Mouse (Mus musculus) spleen, postnatal 4 days (tissue): ENCODE results near the gene Arid1a.
"Not testable (repeated sequence)": the region's sequence is repeated elsewhere in the genome, so short reads cannot be mapped to it uniquely, and the experiment has no call there.

Source experiments
- DNase-seq, 2 experiments: peaks; one replicate each; pipeline ENCODE4 v3.0.0; 2022; ENCODE audit warnings: low spot score in 2 of 2

The Arid1a gene

DNA sequence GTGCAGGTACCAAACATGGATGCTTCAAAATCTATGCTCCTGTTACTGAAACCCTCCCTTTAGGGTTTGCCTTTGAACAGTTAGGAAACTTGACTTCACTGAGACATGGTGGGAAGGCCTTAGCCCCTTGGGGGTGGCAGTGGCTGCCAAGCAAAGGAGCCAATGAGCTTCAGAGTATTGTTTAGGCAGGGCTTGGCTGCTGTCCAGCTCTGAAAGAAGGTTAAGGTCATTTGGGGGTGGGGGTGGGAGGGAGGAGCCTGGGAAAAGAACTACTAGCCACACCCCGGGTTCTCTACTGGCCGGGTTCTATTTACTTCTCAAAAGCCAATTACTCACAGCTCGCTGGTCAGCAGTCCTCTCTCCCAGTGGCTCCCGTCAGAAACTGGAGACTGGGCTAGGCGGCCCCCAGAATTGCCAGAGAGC lies 81.0 kb downstream of the Arid1a start:
- DNase-seq = no peak

DNA sequence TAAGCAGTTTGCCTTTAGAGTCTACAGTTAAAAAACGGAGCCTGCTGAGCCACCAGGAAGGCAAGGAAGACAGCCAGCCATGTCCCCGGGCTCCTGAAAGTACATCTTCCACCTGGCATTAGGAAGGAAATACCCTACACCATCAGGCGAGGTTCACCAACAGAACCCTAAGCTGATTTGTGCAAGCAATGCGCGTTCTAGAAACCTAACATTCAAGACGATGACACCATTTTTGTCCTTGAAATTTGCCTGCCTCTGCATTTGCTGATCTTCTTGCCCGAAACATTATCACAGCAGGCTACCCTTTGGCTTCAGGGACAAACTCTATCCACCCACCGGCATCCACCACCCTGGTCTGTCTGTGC lies 82.3 kb downstream of the Arid1a start:
- DNase-seq = no peak

DNA sequence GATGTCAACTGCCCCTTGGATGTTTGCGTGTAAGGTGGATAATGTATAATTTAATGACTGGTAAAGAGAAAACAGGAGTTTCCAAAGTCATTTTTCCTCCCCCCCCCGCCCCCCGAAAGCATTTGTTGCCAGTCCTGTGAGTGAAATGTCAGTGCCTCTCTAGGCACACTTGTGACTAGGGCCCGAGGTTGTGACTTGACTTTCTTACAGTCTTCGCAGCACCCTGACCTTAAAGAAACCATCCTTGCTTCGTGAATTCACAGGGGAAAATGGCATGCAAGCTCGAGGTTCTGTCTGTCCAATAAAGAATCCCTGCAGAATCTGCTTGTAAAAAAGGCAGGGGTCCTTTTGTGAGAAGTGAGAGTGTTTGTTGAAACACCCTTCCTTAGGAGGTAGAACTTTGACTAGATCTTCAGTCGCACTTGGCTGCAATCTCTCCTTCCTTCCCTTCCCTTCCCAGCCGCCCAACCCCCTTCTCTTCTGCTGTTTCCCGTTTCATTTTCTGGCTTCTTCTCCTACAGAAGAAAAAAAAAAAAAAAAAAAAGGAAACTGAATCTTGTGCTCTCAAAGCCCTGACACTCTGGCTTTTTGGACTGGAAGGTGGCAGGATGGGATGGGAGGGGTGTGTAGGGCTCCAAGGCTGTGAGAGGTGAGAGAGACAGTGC lies 82.8 kb downstream of the Arid1a start:
- peak in 1 of 2 experiments; percentile 47 for DNase-seq

DNA sequence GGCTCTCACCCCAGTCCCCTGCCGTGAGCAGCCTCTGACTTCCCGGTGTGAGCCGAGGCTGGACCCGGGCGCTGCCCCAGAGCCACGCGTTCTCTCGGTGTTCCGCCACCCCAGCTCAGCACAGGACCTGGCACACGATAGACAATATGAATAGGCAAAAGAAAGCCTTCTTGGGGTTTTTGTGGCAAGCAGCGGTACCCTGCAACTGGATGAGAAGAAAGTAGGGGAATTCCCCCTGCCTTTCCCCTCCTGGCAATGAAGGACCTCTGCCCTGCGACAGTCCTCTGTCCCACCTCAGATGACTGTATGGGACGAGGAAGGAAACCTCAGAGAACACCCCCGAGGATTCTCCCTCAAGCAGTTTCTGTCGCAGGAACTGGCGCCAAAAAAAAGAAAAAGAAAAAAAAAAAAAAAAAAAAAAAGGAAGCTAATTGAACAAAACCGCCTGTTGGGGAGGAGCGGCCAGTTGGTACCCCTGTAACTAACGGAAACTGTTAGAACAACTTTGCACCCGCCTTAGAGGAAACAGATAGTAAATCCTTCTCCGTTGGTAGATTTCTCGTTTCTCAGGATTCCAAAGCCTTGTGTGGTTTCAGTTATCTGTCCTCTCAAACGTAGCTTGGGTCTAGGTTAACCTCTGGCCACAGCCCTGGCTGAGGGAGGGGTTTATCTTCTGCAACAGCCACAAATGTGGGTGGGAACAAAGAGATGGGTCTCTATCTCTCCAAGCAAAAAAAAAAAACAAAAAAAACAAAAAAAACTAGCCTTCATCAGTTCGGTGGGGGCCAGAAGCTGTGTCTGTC lies 83.5 kb downstream of the Arid1a start:
- peak; percentile 60 to 71 for DNase-seq

DNA sequence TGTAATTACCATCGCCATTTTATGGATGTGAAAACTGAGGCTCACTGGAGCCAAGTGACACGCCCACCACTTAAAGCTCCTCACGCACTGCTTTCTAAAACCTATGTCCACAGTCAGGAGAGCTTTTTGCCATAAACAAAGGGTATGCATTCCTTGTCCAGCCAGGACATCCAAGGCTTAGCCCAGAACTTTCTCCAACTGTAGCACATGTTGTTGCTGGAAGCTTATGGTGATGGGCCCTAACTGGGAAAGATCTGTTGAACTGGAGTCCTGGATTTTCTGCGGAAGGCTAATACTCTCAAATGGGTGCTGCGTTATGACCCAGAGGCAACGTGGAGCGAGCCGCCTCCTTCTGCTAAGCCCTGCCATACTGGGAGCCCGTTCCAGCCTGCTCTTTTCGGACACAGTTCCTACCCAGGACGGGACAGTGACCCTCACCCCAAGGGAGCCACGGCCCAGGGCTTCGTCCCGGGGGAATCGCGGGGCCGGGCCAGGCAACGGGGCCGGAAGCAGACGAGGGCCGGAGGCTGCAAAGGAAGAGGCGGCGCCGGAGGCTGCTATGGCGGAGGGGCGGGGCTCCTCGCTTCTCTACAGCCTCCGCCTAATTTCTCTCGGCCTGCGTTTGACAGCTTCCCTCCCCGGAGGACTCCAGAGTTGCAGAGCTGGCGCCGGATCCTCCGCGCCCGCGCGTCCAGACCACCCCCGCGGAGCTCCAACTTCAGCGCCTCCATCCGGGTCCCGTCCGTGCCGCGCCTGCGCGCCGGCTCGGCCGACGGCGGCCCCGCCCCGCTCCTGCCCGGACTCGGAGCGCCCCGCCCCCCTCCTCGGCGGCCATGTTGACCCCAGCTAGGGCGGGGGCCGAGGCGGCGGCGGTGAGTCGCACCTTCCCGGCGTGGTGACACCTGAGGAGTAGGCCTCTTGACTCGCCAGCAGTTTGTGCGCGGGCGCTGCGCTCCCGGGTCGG lies 84.4 kb downstream of the Arid1a start, which contains the start of gene Pigv:
Pigv (minus strand) TSS at position 767 of the 964 bp plus-strand sequence.
- peak; percentile 92 to 98 for DNase-seq

DNA sequence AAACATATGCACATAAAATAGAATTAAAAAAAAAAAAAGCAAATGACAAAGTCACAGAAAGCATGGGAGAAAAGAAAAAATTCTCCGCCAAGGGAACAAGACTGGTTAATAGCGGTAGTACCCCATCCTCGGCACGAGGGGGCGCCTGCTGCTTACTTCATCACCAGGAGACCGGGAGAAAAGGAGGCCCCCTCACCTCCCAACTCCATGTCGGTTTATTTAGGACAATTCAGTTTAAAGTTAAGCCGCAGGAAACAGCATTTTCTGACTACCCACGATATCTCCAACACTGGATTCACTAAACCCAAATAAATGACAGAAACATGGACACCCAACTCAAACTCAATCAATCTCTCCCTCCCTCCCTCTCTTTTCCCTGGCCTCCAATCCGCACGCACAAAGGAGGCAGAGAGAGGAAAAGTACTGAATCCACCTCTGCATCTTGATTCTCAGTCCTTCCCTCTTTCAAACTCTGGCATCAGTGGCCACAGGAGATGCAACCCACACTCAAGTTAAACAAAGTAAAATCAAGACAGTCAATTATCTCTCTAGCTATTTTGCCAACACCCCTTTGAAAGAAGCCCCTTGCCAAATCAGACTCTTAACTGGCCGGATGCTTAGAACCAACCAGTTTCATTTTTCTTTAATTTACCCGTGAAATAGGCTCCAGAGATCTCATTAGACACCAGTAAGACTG lies 85.2 kb downstream of the Arid1a start:
- peak; percentile 83 to 92 for DNase-seq

DNA sequence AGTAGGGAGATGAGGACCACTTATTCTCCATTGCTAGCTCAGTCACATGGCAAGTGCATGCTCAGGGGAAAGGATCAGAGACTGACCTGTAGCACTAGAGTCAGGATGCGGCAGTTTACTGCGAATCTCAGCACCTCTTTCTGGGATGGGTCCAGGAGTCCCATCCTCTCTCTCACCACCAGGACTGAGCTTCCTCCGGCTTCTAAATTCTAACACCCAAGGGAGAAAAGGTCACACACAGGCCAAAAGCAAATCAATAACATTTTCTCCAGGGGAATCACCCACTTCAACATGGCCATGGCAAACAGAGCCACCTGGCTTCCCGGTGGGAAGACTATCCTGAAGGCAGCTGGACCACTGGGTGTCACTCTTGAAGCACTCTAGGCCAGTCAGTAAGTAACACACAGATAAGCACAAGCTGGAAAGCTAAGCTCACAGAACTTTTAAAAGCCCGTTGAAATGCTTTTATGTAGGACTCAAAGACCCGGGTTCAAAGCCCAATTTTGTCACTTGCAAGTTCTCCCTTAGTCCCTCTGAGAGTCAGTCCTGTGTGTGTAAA lies 86.8 kb downstream of the Arid1a start:
- no peak for DNase-seq

DNA sequence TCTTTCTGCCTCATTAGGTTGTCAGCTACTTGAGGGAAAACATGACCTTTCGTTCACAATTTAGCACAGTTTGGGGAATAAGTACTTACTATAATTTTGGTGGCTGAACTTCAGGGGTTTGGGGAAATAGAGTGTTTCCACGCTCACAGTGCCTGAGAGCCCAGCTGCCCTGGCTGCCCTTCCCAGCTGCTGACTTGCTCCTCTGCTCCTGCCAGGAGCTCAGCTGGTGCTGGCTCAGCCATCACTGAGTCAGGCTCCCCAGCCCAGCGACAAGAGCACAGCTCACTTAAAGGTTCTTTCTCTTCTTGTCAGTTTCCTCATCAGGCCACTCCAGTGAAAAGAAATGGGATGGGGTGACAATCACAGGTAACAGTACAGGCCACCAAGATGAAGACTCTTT lies 88.0 kb downstream of the Arid1a start:
- DNase-seq = no peak

DNA sequence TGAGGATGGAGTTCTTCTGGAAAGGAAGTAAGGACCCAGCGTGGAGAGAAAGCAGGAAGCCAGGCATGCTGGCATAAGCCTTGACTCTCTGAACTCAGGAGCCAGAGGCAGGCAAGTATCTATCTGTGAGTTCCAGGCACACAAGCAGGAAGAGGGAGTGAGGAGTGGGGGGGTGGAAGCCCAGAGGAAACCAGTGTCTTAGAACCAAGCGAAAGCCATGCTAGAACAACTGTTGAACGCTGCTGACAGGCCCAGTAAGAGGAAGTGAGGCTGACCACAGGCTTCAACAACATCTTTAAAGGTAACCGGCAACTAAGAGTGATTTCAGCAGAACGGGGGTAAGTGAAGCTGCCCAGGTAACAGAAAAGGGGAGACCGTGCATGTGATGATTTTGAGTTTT lies 90.4 kb downstream of the Arid1a start:
- peak in 1 of 2 experiments; percentile 54 for DNase-seq

DNA sequence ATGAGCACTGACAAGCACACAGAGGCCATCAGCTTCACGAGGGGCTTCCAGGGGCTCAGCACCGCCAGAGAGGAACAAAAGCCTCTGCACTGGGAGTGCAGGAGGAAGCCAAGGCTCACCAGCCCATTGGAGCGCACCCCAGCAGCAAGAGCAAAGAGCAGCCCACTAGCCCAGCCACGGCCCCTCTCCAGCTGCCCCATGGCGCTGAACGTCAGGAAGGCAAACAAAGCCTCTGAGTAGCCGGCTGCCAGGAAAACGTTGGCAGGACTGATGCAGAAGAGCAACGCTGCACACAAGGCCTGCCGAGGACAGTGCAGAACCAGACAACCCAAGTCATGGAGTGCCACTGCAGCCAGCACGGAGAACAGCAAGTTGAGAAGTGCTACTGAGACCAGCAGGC lies 91.5 kb downstream of the Arid1a start:
- DNase-seq = no peak

DNA sequence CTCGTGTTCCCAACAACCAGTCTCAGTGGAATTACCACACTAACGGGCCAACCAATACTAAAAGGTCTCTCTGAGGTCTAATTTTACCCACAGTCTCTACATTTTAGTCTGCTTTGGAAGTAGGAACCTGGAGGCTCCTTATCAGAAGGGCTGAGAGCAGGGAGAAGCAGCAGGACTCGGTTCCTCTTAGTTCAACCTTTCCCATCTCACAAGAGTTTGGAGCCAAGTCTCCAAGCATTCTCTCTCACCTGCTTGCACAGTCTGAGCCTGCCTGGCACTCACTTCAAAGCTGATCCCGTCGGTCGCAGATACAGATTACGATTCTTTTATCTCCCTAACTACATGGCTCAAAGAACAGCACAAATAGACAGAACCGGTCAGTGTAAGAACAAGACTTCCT lies 93.6 kb downstream of the Arid1a start:
- no peak for DNase-seq

DNA sequence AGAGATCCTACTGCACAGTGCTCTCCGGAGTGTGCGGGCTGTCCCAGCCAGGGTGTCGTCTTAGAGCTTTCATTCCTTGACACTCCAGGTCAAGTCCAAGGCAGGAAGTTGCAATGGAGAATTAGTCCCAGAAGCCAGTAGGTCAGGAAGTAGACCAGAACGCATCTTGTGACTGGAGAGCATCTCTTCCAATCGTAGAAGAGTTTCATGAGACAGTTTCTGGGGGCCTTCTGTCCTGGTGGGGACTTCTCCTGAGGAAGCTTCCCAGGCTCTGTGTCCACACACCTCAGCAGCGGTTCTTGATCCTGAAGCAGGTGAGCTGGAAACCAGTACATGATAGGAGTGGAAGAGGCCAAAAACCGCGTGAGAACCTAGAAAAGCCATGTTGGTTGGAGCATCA lies 94.1 kb downstream of the Arid1a start:
- no peak for DNase-seq

DNA sequence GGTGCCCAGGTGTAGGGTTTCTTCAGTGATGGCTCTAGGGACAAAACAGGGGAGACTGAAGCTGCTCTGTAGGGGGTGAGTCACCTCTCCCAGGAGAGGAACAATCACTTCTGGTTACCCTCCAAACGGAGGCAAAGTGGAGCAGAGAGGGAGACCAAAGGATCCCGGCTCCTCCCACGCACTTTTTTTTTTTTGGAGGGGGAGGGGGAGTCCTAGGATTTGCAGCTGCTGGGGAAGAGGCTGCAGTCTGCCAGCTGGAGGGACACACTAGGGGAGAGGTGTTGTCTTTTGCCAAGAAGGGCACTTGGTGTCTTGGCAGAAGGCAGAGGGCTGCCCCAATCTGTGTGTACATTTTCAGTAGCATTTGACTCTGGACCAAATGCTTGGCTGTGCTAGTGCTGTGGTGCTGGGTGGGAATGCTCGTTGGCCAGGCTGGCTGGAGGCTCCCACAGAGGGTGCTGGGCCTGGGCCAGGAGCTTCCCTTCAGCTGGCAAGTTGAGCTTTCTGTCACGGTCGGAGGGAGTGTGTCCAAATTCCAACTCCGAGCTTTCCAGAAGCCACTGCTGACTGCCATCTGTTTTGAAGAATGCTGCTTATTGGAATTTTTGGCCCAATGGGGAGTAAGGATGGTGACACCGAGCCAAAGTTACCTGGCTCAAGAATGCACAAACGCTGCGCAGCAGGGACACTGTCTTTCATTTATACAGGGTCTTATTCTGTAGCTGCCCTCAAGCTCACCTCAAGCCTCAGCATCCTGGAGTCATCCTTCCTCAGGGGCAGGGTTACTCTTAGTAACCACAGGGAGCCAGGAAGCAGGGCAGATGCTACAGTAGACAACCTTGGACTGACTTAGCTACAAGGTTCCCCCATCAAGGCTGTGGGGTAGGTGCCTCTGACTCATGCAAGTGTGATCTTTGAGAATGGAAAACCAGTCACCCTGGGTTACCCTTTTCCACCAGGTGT lies 96.1 kb downstream of the Arid1a start:
- DNase-seq = peak; percentile 45 to 69

DNA sequence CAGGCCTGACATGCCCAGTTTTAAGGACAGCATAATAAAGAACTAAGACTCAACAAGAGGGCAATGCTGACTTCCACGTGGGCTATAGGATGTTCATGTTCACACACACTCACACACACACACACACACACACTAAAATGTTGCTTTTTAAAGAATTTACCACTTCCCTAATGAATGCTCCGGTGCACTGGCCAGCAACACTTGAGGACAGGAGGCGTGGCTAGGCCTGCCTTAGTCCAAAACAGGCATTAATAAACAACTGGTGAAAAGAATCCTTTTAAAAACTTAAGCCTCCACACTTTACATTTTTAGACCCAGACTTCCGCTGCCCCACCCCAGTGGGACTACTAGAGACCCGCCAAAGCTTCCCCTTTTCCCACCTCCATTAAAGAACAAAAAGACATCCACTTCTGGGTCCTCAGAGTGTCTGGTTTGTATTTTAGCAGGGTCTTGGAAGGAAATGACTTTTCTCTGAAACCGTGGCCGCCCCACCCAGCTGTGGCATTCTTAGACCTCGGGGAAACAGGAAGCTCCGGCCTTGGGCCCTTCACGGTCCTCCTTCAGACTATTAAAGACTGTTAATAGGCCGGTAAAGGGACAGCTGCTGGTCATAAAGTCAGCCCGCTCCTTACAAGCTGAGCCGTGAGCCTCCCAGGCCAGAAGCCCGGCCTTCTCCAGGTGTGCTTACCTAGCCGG lies 96.9 kb downstream of the Arid1a start:
- DNase-seq = peak; percentile 64 to 77

DNA sequence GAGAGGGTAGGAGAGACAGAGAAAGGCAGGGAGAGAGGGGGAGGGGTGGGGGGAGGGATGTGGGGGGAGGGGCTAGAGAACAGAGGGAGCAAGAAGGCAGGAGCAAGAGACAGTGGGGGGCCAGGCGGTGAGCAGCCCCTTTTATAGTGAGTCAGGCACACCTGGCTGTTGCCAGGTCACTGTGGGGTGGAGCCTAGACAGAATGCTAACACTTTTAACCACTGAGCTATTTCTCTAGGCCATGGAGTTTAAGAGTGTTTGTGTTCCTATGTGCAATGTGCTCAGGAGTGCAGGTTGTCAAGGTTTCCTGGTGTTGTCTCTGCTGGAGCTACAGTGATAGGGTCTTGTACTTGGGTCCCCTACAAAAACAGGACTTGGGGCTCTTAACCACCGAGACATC lies 97.8 kb downstream of the Arid1a start:
- DNase-seq = no peak

DNA sequence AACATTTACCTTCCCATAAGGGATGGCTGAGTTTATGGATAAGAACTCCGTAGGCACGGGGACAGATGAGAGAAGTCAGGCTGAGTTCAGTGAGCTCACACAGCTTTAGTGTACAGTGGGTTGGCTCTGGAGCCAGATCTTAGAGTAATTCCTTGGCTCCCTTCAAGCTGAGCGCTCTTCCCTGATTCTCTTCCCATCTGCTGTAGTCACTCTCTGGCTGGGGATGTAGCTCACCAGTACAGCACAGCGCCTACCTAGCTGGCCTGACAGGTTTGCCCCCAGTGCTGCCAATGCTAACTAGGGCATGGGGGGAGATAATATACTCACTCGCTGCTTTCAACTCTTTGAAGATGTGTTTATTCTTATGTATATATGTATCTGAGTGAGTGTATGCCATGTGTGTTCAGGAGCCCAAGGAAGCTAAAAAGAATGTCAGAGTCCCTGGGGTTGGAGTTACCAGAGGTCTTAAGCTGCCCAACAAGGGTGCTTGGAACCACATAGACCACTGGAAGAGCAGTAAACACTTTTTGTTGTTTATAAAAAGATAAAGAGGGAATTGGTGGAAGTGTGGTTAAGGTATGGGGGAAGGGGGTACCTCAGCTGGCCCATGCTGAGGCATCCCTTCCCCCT lies 98.6 kb downstream of the Arid1a start:
- DNase-seq = no peak

DNA sequence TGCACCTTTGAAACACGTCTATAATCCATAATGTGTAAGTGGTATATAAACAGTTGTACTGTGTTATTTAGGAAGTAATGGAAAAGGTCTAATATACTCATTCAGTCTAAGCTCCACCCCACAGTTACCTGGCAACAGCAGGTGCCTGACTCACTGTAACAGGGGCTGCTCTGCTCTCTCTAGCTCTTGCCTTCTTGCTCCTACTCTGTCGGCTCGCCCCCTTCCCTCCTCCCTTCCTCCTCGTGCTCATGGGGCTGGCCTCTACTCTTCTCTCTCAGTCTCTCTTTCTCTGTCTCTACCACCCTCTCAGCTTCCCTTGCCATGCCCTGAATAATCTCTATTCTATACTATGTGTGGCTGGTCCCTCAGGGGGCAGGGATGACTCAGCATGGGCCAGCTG lies 99.6 kb downstream of the Arid1a start:
- DNase-seq = no peak

DNA sequence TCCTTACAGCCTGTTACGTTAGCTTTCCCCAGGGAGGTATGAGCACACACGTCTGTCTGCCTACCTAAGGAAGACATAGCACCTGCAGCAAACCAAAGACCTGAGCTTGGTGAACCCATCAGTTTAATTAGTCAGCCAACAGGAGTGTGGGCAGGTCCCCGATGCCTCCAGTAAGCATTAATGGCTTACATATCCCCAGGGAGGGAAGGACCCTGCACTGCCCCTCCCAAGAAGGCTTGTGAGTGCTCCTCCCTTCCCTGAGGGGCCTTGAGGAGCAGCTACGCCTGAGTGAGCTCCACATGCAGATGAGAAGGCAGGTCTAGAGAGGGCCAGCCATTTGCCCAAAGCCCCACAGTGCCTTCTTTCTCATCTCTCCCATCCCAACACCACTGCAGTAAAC lies 100.3 kb downstream of the Arid1a start:
- no peak for DNase-seq

DNA sequence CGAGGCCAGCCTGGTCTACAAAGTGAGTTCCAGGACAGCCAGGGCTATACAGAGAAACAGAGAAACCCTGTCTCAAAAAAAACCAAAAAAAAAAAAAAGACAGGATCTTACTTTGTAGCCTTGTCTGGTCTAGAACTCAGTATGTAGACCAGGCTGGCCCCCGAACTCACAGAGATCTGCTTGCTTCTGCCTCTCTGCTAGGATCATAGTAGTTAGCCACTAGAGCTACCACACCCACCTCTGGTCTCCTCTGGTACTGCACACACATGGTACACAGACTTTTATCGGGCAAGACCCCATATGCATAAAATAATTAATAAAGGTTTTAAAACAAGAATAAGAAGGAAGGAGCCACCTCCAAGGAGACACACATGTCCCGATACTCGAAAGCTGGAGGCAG lies 102.5 kb downstream of the Arid1a start:
- DNase-seq = not testable (repeated sequence)
